Mouse (Mus musculus) embryonic facial prominence, embryonic 10.5 days (tissue): Measurements from ENCODE around the gene Wdr93. TPM values are rescaled to one million over a fixed set of nuclear protein-coding genes. Genes with fewer than 3 reads are reported as not detected.

Source experiments
- DNase-seq: peaks from one replicate; pipeline ENCODE4 v3.0.0-alpha.2; 2017; ENCODE audit warnings: low spot score
- H3K27ac ChIP-seq: fragments of 300-500 bp; sonication (generic); replicated peaks from 2 replicates; pipeline ENCODE4 v1.5.1; 2016; ENCODE audit warnings: mild to moderate bottlenecking
- H3K27me3 ChIP-seq: fragments of 300-500 bp; sonication (generic); replicated peaks from 2 replicates; pipeline ENCODE4 v1.6.1; 2016; ENCODE audit warnings: low read depth, mild to moderate bottlenecking; ENCODE audit not compliant: poor library complexity, severe bottlenecking
- H3K36me3 ChIP-seq: fragments of 300-500 bp; sonication (generic); replicated peaks from 2 replicates; pipeline ENCODE4 v1.6.1; 2016; ENCODE audit warnings: mild to moderate bottlenecking, moderate library complexity
- H3K4me1 ChIP-seq: fragments of 300-500 bp; sonication (generic); 2 replicates; pipeline ENCODE4 v1.6.1; 2016
- H3K4me3 ChIP-seq: fragments of 300-500 bp; sonication (generic); 2 replicates; pipeline ENCODE4 v1.5.1; 2016; ENCODE audit warnings: mild to moderate bottlenecking, moderate library complexity
- H3K9me3 ChIP-seq: fragments of 300-500 bp; sonication (generic); 2 replicates; pipeline ENCODE4 v1.6.1; 2016; ENCODE audit warnings: mild to moderate bottlenecking
- WGBS: fragments of 180-500 bp; shearing (Covaris S2); methylation state at CpG from one replicate; pipeline ENCODE4 v1.1.7; 2016; 5-methylcytosine and 5-hydroxymethylcytosine counted together
- polyA plus RNA-seq: library from polyadenylated mRNA; unstranded; fragments of >200 nt; fragmentation: Nextera tagmentation; extraction: Ambion mirVana; gene quantifications from 2 replicates; pipeline ENCODE4 v1.2.1, GENCODE M21; 2016

Gene Wdr93
- polyA plus RNA-seq, 1 experiment from 2014 or later = 0.45 TPM

- 72% methylated on average over 6 of the region's 6 CpGs for WGBS
- Histone ChIP-seq H3K4me1 (no peaks in the 10 kb centered on the region), H3K4me3 (no peak overlapping the region), H3K27ac (no peak overlapping the region), H3K9me3 (no peaks in the 10 kb centered on the region), H3K27me3 (no peaks in the 10 kb centered on the region), H3K36me3 (no peaks in the 10 kb centered on the region)
- DNase-seq = no peak
Measured at GRCm38 (mm10) chr7:79758176-79758575, 15.2 kb downstream of the Wdr93 start.

GRCm38 (mm10) chr7:79759766-79760165 lies 16.8 kb downstream of the Wdr93 start:
- Histone ChIP-seq H3K27ac (no peak overlapping the region), H3K4me3 (no peak overlapping the region), H3K27me3 (no peaks in the 10 kb centered on the region), H3K36me3 (no peaks in the 10 kb centered on the region), H3K4me1 (no peaks in the 10 kb centered on the region), H3K9me3 (no peaks in the 10 kb centered on the region)
- DNase-seq = no peak

- Histone ChIP-seq H3K27me3 (no peaks in the 10 kb centered on the region), H3K4me1 (peaks cover 3% of the 10 kb centered on the region; the same call in 1 of the 2 replicates), H3K36me3 (no peaks in the 10 kb centered on the region), H3K9me3 (no peaks in the 10 kb centered on the region), H3K4me3 (no peak overlapping the region), H3K27ac (no peak overlapping the region)
- no peak for DNase-seq
- 82% methylated on average over 5 of the region's 5 CpGs for WGBS
Measured at GRCm38 (mm10) chr7:79761124-79761876, 18.3 kb downstream of the Wdr93 start.

- DNase-seq = no peak
- WGBS = 76% methylated on average over 8 of the region's 8 CpGs
Measured at GRCm38 (mm10) chr7:79762106-79762505, 19.1 kb downstream of the Wdr93 start.

GRCm38 (mm10) chr7:79765991-79766390 lies 23.0 kb downstream of the Wdr93 start:
- no peak for DNase-seq
- 37% methylated on average over 1 of the region's 1 CpGs for WGBS
- H3K9me3 ChIP-seq = no peaks in the 10 kb centered on the region

More at GRCm38 (mm10) chr7:79762106-79762505, 19.1 kb downstream of the Wdr93 start:
- no peaks in the 10 kb centered on the region for H3K9me3 ChIP-seq
- no peak overlapping the region for H3K27ac ChIP-seq
- H3K36me3 ChIP-seq = no peaks in the 10 kb centered on the region
- H3K4me3 ChIP-seq = no peak overlapping the region
- peaks cover 3% of the 10 kb centered on the region; the same call in 1 of the 2 replicates for H3K4me1 ChIP-seq
- H3K27me3 ChIP-seq = no peaks in the 10 kb centered on the region

GRCm38 (mm10) chr7:79769664-79770063 lies 26.7 kb downstream of the Wdr93 start:
- no peak overlapping the region for H3K4me3 ChIP-seq
- no peaks in the 10 kb centered on the region for H3K36me3 ChIP-seq
- 81% methylated on average over 3 of the region's 3 CpGs for WGBS
- no peak overlapping the region for H3K27ac ChIP-seq
- H3K27me3 ChIP-seq = no peaks in the 10 kb centered on the region
- H3K9me3 ChIP-seq = no peaks in the 10 kb centered on the region
- no peak for DNase-seq
- H3K4me1 ChIP-seq = peaks cover 11% of the 10 kb centered on the region

More at GRCm38 (mm10) chr7:79765991-79766390, 23.0 kb downstream of the Wdr93 start:
- H3K4me1 ChIP-seq = peaks cover 3% of the 10 kb centered on the region; the same call in 1 of the 2 replicates
- no peak overlapping the region for H3K27ac ChIP-seq
- H3K4me3 ChIP-seq = no peak overlapping the region
- no peaks in the 10 kb centered on the region for H3K36me3 ChIP-seq
- H3K27me3 ChIP-seq = no peaks in the 10 kb centered on the region

- H3K27me3 ChIP-seq = no peaks in the 10 kb centered on the region
- WGBS = 48% methylated on average over 15 of the region's 15 CpGs
- no peak for DNase-seq
- no peak overlapping the region for H3K27ac ChIP-seq
- H3K36me3 ChIP-seq = no peaks in the 10 kb centered on the region
- H3K4me3 ChIP-seq = no peak overlapping the region
- peaks cover 8% of the 10 kb centered on the region; the same call in 1 of the 2 replicates for H3K4me1 ChIP-seq
- H3K9me3 ChIP-seq = no peaks in the 10 kb centered on the region
Measured at GRCm38 (mm10) chr7:79771561-79772512, 28.9 kb downstream of the Wdr93 start.

DNA sequence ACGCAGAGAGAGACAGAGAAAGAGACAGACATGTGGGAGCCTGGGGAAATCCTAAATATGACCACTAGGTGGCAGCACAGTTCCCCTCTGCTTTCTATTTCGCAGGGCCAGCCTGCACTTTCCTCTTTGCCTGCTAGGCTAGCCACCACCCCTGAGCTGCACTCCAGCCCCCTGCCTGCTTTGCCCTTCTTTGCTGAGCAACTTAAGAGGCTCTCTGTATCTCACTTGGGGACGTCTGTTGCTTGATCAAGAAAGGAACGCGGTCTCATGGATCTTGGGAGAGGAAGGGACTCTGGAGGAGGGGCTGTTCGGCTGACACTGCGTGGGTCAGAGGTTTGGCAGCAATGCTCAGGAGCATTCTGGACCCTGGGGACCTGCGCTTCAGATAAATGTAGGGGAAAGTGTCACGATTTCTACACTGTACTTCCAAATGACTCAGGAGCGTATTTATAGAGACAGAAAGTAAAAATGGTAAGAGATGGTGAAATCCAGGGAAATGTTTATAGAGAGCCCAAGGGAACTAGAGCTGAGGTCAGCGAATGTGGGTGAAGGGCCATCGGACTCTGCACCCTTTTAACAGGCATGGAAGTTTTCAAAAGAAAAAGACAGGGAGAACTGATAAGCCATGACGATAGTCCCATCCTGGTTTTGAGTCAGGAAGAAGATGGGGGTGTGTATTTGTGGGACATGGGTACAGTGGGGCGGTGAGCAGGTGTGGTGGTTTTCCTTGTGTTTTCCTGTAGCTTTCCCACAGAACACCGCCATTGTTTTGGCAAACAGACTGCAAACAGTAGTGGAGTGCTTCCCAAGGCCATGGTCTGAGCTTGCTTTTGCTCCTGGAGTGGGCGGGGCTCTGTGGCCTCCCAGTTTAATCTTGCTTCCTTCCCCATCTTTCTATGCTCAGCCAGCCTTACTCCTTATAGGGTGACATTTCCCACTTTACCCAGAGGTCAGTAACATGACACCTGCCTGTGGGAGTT lies 38.0 kb downstream of the Wdr93 start:
- Histone ChIP-seq H3K36me3 (no peaks in the 10 kb centered on the region), H3K27ac (no peak overlapping the region), H3K9me3 (no peaks in the 10 kb centered on the region), H3K4me1 (peaks cover 11% of the 10 kb centered on the region), H3K4me3 (peak overlapping the region; percentile 38), H3K27me3 (0 out of 2 replicates have a peak, but pooled peaks cover 5% of the 10 kb centered on the region)
- peak; percentile 80 for DNase-seq
- 28% methylated on average over 16 of the region's 16 CpGs for WGBS

GRCm38 (mm10) chr7:79781826-79782515 lies 39.0 kb downstream of the Wdr93 start:
- no peaks in the 10 kb centered on the region for H3K9me3 ChIP-seq
- H3K4me3 ChIP-seq = no peak overlapping the region
- WGBS = 81% methylated on average over 11 of the region's 11 CpGs
- H3K27me3 ChIP-seq = 0 out of 2 replicates have a peak, but pooled peaks cover 11% of the 10 kb centered on the region
- H3K36me3 ChIP-seq = no peaks in the 10 kb centered on the region
- peaks cover 11% of the 10 kb centered on the region for H3K4me1 ChIP-seq
- no peak for DNase-seq
- no peak overlapping the region for H3K27ac ChIP-seq

DNA sequence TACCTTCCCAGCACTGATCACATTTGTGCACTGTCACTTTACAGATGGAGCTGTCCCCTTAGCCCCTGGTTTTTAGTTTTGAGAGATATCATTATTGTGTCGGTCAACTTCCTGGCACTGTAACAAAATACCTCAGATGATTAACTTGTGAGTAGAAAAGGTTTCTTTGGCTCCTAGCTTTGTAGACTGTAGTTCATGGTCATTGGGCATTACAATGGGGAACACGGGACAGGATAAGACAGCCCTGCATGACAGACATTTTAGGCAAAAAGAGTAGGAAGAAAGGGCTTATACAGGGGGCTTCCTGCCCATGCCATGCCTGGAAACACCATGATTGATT lies 39.5 kb downstream of the Wdr93 start:
- no peak overlapping the region for H3K4me3 ChIP-seq
- no peaks in the 10 kb centered on the region for H3K36me3 ChIP-seq
- no peak for DNase-seq
- H3K9me3 ChIP-seq = no peaks in the 10 kb centered on the region
- H3K27ac ChIP-seq = no peak overlapping the region
- H3K27me3 ChIP-seq = peaks cover 15% of the 10 kb centered on the region; the same call in 1 of the 2 replicates
- H3K4me1 ChIP-seq = peaks cover 11% of the 10 kb centered on the region
- WGBS = 83% methylated on average over 2 of the region's 2 CpGs

DNA sequence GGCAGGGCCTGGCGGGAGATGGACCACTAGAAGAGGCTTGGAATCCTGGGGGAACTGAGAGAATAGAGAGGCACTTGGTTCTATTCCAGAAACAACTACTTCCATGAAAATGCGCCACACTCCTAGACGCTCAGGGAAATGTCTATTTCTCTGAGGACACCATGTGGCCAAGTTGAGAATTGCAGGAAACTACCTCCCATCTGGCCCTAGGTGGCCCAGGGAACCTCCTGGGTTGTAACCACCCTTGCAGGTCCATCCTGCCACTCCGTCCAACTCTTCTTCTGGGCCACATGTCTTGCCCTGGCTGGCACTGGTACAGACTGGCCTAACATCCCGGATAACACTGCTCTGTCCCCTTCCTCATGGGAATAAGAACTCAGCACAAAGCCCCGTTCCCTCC lies 43.3 kb downstream of the Wdr93 start:
- Histone ChIP-seq H3K4me1 (peaks cover 19% of the 10 kb centered on the region), H3K27ac (no peak overlapping the region), H3K36me3 (no peaks in the 10 kb centered on the region), H3K9me3 (no peaks in the 10 kb centered on the region), H3K4me3 (no peak overlapping the region), H3K27me3 (peaks cover 50% of the 10 kb centered on the region)
- 16% methylated on average over 6 of the region's 6 CpGs for WGBS
- DNase-seq = peak; percentile 65
